Mouse (Mus musculus) heart, embryonic 10.5 days (tissue): ENCODE measurements around the gene Ppp3cb. TPM values are rescaled to one million over a fixed set of nuclear protein-coding genes. Genes with fewer than 3 reads are reported as not detected.

Experiments used
- DNase-seq: peaks from one replicate; pipeline ENCODE4 v3.0.0-alpha.2; 2017; ENCODE audit warnings: low spot score
- H3K27ac ChIP-seq: fragments of 300-500 bp; sonication (generic); 2 replicates; pipeline ENCODE4 v1.5.1; 2016; ENCODE audit warnings: mild to moderate bottlenecking
- H3K27me3 ChIP-seq: fragments of 300-500 bp; sonication (generic); 2 replicates; pipeline ENCODE4 v1.6.1; 2016; ENCODE audit warnings: mild to moderate bottlenecking; ENCODE audit not compliant: poor library complexity, insufficient read depth, severe bottlenecking
- H3K36me3 ChIP-seq: fragments of 300-500 bp; sonication (generic); 2 replicates; pipeline ENCODE4 v1.6.1; 2016; ENCODE audit warnings: mild to moderate bottlenecking, moderate library complexity
- H3K4me1 ChIP-seq: fragments of 300-500 bp; sonication (generic); 2 replicates; pipeline ENCODE4 v1.6.1; 2016; ENCODE audit warnings: mild to moderate bottlenecking
- H3K4me3 ChIP-seq: fragments of 300-500 bp; sonication (generic); 2 replicates; pipeline ENCODE4 v1.5.1; 2016; ENCODE audit warnings: mild to moderate bottlenecking, moderate library complexity
- H3K9me3 ChIP-seq: fragments of 300-500 bp; sonication (generic); 2 replicates; pipeline ENCODE4 v1.6.1; 2016; ENCODE audit warnings: mild to moderate bottlenecking, moderate library complexity
- WGBS: fragments of 180-500 bp; shearing (Covaris S2); methylation state at CpG from one replicate; pipeline ENCODE4 v1.1.7; 2016; 5-methylcytosine and 5-hydroxymethylcytosine counted together
- polyA plus RNA-seq: library from polyadenylated mRNA; unstranded; fragments of >200 nt; fragmentation: Nextera tagmentation; extraction: Ambion mirVana; gene quantifications from 2 replicates; pipeline ENCODE4 v1.2.1, GENCODE M21; 2016

Gene Ppp3cb
- polyA plus RNA-seq, 1 experiment from 2014 or later = 37.8 TPM

DNA sequence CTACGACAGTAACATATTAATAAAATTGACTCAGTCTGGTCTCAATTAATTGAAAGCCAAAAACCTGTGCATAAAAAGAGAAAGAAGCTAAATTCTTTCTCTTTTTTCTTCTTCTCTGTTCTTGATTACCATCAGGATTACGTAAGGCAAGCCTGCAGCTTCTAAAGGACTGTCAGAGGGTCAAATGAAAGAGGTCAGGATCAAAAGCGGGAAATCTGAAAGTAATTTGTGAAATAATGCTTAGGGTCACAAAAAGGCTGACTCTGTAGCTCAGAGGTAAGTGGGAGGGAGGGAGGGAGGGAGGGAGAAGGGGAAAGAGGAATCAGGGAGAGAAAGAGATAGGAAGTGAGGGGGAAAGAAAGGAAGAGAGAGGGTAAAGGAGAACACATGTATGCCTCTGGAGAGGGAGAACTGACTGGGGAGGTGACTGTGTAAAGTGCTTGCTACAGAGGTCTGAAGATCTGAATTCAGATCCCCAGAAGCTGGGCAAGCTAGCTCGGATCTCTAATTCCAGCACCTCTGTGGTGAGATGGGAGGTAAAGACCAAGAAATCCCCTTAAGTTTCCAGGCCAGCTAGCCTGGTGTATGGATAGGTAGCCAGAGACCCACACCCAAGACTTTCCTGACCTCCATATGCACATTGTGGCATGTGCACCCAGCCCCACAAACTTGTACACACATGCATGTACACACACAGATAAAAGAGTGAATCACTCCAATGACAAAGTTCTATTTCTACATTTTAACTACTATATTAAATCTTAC lies 68.9 kb downstream of the Ppp3cb start:
- Histone ChIP-seq H3K36me3 (no peaks in the 10 kb centered on the region; the same call in 1 of the 2 replicates), H3K9me3 (no peaks in the 10 kb centered on the region), H3K27ac (no peak overlapping the region), H3K4me1 (peaks cover 17% of the 10 kb centered on the region), H3K4me3 (no peak overlapping the region), H3K27me3 (no peaks in the 10 kb centered on the region)
- DNase-seq = no peak
- 79% methylated on average over 4 of the region's 4 CpGs for WGBS

DNA sequence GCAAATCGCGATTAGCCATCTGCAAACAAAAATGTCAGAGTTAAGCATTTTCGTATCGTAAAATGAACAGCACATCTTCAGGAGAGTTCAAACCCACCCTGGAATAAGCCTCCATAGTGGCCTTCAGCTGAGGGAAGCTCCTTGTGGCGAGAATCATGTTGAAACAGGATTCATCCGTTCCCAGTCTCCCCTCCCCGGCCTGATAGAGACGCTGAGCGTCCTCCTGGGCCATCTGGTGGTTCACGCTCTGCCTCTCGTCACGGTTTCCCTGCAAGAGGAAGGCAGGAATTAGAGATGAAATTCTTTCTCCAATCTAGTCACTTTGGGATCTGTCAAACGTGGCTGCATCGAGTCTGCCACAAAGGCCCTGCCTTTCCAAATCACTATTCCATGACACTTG lies 86.2 kb downstream of the Ppp3cb start:
- Histone ChIP-seq H3K27ac (no peak overlapping the region), H3K36me3 (peaks cover 75% of the 10 kb centered on the region), H3K9me3 (no peaks in the 10 kb centered on the region), H3K27me3 (no peaks in the 10 kb centered on the region), H3K4me1 (no peaks in the 10 kb centered on the region), H3K4me3 (no peak overlapping the region)
- WGBS = 78% methylated on average over 14 of the region's 14 CpGs
- no peak for DNase-seq

DNA sequence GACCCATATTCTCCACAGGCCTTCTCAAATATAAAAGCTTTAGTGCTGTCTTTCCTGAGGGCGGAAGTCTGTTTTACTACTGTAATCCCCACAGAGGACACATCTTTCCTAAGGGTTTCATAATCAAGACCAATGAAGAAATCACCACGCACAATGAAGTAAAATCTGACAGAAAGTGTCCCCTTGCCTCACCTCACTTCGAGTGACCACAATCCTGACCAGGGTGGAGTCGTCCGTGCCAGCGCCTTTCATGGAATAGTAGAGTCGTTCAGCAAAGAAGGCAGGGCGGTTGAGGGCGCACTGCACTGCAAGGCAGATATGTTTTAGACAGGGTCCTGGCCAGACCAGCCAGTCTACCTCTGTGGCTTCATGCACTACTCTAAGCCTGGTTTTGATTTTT lies 88.0 kb downstream of the Ppp3cb start:
- no peak for DNase-seq
- Histone ChIP-seq H3K9me3 (no peaks in the 10 kb centered on the region), H3K27me3 (no peaks in the 10 kb centered on the region), H3K27ac (no peak overlapping the region), H3K4me3 (no peak overlapping the region), H3K4me1 (no peaks in the 10 kb centered on the region), H3K36me3 (peaks cover 62% of the 10 kb centered on the region)
- 92% methylated on average over 9 of the region's 9 CpGs for WGBS

DNA sequence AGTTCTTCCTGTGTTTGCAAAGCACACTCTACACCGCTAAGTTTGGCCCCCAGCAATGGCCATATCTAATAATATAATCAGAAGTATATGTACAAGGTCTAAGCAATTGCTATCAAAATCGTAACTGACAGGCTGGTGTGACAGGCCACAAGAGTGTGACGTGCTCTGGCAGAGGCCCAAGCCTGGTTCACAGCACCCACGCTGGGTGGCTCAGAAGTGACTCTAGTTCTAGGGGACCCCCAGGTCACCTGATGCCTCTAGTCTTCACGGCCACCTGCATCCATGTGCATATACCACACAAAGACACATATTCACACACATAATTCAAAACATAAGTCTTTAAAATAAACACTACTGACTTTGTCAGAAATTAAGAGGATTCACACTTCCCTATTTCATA lies 93.4 kb downstream of the Ppp3cb start:
- no peak for DNase-seq
- Histone ChIP-seq H3K4me3 (no peak overlapping the region), H3K4me1 (peaks cover 7% of the 10 kb centered on the region; the same call in 1 of the 2 replicates), H3K9me3 (no peaks in the 10 kb centered on the region), H3K27ac (no peak overlapping the region), H3K27me3 (no peaks in the 10 kb centered on the region), H3K36me3 (peaks cover 18% of the 10 kb centered on the region)
- WGBS = 86% methylated on average over 5 of the region's 5 CpGs

GRCm38 (mm10) chr14:20451765-20452331 lies 94.5 kb downstream of the Ppp3cb start, which contains the start of gene Cfap70:
Cfap70 (minus strand) TSS chr14:20452226.
- peaks cover 7% of the 10 kb centered on the region; the same call in 1 of the 2 replicates for H3K4me1 ChIP-seq
- H3K9me3 ChIP-seq = no peaks in the 10 kb centered on the region
- no peaks in the 10 kb centered on the region for H3K27me3 ChIP-seq
- DNase-seq = peak; percentile 83
- H3K36me3 ChIP-seq = peaks cover 15% of the 10 kb centered on the region
- H3K27ac ChIP-seq = peak within 1 kb of the TSS; percentile 49; the same call in 1 of the 2 replicates
- peak within 1 kb of the TSS; percentile 57 for H3K4me3 ChIP-seq
- WGBS = 2% methylated on average over 15 of the region's 15 CpGs

GRCm38 (mm10) chr14:20451302-20451701 lies 95.1 kb downstream of the Ppp3cb start:
- Histone ChIP-seq H3K4me1 (peaks cover 7% of the 10 kb centered on the region; the same call in 1 of the 2 replicates), H3K9me3 (no peaks in the 10 kb centered on the region), H3K4me3 (peak overlapping the region; percentile 57), H3K27me3 (no peaks in the 10 kb centered on the region), H3K27ac (no peak overlapping the region), H3K36me3 (peaks cover 11% of the 10 kb centered on the region)
- WGBS = 16% methylated on average over 2 of the region's 2 CpGs
- DNase-seq = no peak

Other genes with a start within 250 kb of the Ppp3cb start
- 47.7 and 58.8 TPM in 2 replicates for gene Ecd, start 198.5 kb downstream of the Ppp3cb start, polyA plus RNA-seq
- gene Fam149b, start 198.4 kb downstream of the Ppp3cb start, polyA plus RNA-seq = 26.5 and 38.4 TPM in 2 replicates
- 128 and 179 TPM in 2 replicates for gene Dnajc9, start 157.7 kb downstream of the Ppp3cb start, polyA plus RNA-seq
- gene Mrps16, start 152.9 kb downstream of the Ppp3cb start, polyA plus RNA-seq = 95.0 and 108 TPM in 2 replicates
- 0.15 and 0.39 TPM in 2 replicates for gene Cfap70, start 94.3 kb downstream of the Ppp3cb start, polyA plus RNA-seq
- gene Anxa7, start 66.4 kb downstream of the Ppp3cb start, polyA plus RNA-seq = 36.6 and 38.5 TPM in 2 replicates
- gene Mss51, start 49.7 kb downstream of the Ppp3cb start, polyA plus RNA-seq = 0.64 and 0.65 TPM in 2 replicates
- 7.3 and 7.5 TPM in 2 replicates for gene Usp54, start 94.5 kb upstream of the Ppp3cb start, polyA plus RNA-seq
- 22.8 and 30.3 TPM in 2 replicates for gene Myoz1, start 110.0 kb upstream of the Ppp3cb start, polyA plus RNA-seq
- gene Synpo2l, start 121.8 kb upstream of the Ppp3cb start, polyA plus RNA-seq = 87.0 and 172 TPM in 2 replicates
- gene Sec24c, start 127.7 kb upstream of the Ppp3cb start, polyA plus RNA-seq = 101 and 113 TPM in 2 replicates
- 18.4 and 19.5 TPM in 2 replicates for gene Fut11, start 148.4 kb upstream of the Ppp3cb start, polyA plus RNA-seq
- 224 and 232 TPM in 2 replicates for gene Chchd1, start 156.4 kb upstream of the Ppp3cb start, polyA plus RNA-seq
- gene Zswim8, start 161.0 kb upstream of the Ppp3cb start, polyA plus RNA-seq = 25.9 and 33.1 TPM in 2 replicates
- gene Ndst2, start 188.0 kb upstream of the Ppp3cb start, polyA plus RNA-seq = 17.5 and 19.7 TPM in 2 replicates
- gene Camk2g, start 247.5 kb upstream of the Ppp3cb start, polyA plus RNA-seq = 60.6 and 65.3 TPM in 2 replicates